Mouse (Mus musculus) heart, adult 8-10 months (tissue): ENCODE data around the gene Klkb1. TPM values are rescaled to one million over a fixed set of nuclear protein-coding genes. Genes with fewer than 3 reads are reported as not detected.

Experiments used
- DNase-seq: peaks from one replicate; pipeline ENCODE4 v3.0.0; 2022; ENCODE audit warnings: low spot score
- total RNA-seq, 4 experiments: library from RNA; stranded (reverse); gene quantifications; 2 replicates each; pipeline ENCODE4 v1.2.4; 2022

Gene Klkb1
- total RNA-seq, 4 experiments from 2014 or later, result not detected

DNA sequence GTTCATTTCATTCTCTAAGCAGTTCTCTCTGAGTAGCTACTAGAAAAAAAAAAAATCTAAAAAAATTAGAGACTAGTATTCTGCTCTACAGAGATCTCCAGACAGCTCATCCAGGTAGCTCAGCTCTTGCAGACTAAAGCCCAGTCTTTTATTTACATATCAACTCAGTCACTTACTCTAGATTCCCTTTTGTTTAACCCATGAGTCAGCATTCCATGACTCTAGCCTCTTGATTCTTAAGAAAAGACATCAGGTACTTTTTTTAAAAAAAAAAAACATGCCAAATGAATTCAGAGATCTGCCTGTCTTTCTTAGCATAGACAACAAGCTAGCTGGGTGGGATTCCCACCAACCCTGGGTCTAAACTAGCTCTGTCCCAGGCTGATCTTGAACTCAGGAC is 26.2 kb downstream of the Klkb1 start:
- DNase-seq, result no peak

DNA sequence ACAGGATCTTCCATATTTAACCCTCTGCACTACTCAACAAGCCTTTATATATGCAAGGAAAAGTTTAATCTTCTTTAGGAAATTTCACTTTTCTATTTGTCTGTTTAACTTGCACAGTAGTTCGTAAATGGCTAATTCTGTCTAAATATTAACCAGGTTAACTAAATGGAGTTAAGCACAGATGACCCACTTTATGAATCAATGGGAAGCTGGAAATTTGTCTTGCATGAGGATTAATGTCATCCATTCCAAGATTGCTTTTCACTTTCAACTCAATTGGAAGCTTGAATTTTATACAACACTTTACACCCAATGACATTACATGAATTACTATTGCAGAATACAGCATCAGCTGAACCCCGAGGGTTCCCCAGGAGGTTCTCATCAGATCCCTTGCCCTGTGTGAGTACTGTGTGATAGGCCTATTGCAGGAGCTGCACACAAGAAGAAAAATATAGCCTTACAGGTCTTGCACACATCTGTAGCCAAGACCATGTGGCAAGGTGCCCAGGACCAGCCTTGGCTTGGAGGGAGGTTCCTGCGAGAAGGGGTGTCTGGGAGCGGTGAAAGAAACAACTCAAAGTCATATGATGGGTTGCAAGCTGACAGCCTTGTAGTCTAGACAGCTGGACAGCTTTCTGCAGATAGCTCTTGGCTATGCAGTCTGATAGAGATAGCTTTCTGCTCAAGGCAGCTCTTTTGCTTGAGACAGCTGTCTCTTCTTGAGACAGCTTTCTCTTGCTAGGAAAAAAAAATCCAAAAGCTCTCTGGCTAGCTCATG is 26.9 kb downstream of the Klkb1 start:
- DNase-seq, result peak; percentile 26

DNA sequence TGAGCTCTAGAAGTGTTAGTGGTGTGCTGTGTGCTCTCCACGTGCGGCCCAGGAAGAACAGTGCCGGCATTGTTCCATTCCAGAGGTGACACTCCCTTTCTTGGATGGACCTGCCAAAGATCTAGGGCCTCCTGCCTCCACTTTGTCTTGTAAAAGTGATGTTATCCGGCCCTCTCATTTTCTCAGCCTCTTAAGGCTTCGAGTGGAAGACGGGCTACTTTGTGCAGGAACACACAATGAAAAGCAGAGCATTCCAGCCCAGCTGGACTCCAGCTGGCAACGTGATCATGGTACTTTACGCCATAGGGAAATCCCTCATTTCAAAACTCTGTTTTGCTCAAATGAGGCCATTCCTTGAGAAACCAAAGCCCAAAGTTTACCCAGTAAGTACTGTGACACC is 27.7 kb downstream of the Klkb1 start:
- DNase-seq, result peak; percentile 9

DNA sequence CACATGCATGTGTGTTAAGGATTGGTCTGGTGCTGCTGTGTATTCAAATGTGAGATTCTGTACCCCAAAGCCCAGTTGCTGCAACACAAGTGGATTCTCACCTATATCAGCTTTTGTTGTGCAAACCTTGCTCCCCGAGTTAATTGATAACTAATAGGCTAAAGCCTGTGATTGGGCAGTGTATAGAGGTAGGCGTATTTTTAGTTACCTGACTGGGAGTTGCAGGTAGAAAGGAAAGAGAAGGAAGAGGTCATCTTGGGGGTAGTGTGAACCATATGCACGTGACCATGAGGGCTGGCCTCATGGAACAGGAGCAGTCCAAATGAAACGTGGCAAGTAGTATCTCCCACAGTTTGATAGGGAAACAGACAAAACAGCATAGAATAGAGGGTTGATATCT is 29.7 kb downstream of the Klkb1 start:
- DNase-seq, result no peak

DNA sequence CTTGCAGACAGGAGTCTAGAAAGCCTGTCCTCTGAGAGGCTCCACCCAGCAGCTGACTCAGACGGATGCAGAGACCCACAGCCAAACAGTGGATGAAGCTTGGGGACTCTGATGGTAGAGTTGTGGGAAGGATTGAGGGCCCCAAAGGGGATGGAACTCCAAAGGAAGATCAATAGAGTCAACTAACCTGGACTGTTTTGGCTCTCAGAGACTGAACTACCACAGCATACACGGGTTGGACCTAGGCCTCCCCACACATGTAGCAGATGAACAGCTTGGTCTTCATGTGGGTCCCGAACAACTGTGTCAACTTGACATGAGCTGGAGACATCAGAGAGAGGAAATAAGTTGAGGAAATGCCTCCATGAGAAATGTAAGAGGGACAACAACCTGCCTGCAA is 31.8 kb downstream of the Klkb1 start:
- no peak for DNase-seq

DNA sequence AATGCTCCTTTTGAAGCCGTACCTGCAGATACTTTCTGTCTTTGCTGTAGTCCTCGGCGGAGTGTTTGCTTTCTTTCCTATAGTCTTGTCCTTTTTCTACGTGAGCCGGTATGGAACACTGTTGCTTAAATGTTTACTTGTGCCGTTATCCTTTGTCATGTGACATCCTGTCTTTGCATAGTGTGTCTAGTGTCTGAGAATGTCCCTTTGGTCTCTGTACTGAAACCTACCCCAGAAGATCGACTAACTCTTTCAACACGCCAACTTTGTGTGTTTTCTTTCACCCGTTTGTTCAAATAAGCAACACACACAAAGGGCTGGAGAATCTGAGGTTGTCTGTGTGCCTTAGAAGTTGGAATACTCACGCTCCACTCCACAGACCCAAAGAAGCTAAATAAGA is 32.7 kb downstream of the Klkb1 start, which contains the start of gene F11:
Gene F11 (minus strand): TSS at position 112 of the 400 bp plus-strand sequence.
- no peak for DNase-seq

DNA sequence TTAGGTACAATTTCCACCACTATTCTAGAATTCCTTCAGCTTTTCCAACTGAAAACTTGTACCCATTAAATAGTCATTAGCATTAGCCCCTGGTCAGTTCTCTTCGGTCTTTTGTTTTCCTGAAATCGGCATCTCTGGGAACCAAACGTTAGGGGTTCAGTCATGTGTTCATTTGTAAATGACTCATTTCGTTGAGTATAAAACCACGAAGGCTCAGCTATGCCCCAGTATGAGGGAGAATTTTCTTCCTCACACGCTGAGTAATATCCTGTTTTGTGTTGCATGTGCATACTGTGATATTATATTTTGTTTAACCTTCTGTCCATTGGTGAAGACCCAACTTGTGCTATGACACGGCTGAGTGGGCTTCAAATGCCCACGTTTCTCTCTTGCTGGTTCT is 36.2 kb downstream of the Klkb1 start:
- DNase-seq, result no peak

DNA sequence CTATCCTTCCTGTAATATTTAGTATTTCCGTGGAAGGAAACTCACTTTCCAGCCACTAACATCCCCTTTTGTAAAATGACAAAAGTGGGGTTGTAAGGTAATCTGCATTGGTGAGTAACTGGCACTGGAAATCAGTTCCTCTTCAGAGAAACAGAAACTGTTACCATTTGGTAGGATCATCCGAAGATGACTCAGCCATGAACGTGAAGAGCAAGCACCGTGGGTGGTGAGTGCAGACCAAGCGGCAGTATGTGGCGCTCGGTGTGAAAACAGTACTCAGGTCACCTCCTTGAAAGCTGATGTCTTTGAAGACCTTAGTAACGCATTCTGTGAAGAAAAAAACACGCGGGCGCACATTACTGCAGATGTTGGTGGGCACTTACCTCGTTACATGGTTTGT is 39.6 kb downstream of the Klkb1 start:
- no peak for DNase-seq

DNA sequence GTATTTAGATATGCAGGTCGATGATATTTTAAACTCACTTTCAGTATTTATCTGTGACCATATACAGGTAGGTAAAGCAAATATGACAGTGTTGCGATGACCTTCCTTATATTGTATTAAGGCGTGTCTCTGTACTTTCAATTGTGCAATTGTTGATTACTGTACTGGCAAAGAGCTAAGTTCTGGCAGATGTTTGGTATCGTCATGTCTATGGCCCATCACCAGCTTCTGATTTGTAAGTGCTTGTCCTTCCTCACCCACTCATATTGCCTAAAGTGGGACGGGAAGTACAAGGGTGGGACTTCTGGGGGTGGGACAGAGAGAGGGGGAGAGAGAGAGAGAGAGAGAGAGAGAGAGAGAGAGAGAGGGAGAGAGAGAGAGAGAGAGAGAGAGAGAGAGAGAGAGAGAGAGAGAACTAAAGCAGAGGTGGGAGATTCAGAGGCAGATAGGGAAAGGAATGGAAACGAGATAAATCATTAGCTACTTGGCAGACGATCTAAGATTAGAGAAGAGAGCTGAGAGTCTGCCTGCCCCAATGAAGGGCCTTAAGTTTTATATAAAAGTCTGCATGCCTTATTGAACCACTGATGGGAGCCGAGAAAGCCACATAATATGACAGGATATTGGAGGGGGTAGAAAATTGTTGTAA is 40.3 kb downstream of the Klkb1 start:
- no peak for DNase-seq

DNA sequence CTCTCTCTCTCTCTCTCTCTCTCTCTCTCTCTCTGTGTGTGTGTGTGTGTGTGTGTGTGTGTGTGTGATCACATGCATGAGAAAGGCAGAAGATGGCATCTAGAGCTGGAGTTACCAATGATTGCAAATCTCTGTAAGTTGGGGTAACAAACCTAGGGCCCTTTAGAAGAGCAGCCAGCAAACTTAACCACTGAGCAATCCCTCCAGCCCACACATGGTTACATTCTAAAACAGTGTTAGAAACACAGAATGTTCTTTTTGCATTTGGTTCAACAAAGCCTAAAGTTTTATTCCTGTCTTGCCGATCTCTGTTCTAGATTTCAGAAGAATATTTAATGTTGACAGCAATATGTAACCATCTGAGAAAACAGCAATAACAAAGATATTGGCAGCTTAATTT is 41.1 kb downstream of the Klkb1 start:
- no peak for DNase-seq

DNA sequence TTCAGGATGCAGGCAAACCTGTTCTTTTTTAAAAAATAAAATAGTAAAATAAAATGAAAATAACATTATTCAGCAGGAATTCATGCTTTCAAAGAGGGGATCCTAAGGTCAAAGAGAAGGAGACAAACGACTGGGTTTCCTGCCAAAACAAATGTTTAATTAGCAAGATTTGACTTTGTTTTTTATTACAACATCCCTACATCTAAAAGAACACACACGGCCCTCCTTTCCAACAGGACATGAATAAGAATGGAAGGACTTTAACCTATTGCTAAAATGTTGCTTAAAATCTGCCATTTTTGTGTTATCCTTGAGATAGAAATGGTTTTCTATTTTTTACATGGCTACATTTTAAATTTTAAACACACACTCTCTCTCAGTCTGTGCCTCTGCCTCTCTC is 41.5 kb downstream of the Klkb1 start:
- no peak for DNase-seq

DNA sequence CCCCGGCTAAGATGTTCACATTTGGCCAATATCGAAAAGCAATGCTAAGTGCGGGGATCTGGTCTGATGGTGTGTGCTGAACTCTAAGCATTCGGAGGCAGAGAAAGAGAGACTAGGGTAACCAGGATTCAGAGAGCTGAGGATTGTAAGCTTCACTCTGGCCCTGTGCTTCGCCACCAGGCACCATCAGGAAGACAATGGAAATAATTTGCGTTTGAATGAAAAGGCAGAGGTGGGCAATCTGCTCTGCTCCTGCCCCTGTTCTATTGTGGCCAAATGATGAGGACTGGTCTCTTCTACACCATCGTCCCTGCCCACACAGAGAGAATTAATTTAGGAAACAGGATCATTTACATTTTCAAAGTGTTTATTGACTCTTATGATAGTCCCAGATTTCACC is 48.4 kb downstream of the Klkb1 start:
- DNase-seq, result no peak

DNA sequence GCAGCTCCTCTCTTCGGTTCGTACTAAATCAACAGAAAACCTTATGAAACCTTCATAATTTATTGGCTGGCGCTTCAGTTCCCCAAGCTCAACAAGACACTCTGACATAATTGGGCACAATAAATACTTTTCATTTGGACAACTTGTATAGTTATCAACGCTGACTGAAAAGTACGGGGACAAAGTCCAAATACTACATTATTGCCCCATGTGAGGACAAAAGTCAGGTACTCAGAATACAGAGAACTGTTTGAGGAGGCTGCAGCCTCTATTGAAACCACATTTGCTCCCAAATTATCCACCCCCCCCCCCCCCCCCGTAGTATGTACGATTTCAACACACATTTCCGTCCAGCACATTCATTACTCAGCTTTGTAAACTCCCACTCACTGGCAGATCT is 55.3 kb downstream of the Klkb1 start:
- DNase-seq, result no peak

DNA sequence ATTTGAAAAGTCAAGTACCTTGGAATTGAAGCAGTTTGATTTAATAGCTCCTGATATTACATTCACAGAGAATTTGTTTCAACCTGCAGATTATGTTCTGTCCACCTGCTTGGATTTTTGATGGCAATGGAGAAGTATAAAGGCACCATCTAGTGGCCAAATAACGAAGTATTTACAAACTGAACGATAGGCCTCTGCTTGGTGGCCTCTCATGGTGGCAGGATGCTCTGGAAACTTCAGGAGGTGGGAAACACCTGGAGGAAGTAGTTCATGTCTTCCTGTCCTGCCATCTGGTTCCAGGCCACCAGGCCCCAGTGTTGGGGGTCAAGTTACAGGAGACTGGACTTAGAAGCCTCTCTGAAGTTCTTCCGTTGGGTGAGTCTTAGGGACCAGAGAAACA is 56.4 kb downstream of the Klkb1 start:
- DNase-seq, result peak; percentile 13

DNA sequence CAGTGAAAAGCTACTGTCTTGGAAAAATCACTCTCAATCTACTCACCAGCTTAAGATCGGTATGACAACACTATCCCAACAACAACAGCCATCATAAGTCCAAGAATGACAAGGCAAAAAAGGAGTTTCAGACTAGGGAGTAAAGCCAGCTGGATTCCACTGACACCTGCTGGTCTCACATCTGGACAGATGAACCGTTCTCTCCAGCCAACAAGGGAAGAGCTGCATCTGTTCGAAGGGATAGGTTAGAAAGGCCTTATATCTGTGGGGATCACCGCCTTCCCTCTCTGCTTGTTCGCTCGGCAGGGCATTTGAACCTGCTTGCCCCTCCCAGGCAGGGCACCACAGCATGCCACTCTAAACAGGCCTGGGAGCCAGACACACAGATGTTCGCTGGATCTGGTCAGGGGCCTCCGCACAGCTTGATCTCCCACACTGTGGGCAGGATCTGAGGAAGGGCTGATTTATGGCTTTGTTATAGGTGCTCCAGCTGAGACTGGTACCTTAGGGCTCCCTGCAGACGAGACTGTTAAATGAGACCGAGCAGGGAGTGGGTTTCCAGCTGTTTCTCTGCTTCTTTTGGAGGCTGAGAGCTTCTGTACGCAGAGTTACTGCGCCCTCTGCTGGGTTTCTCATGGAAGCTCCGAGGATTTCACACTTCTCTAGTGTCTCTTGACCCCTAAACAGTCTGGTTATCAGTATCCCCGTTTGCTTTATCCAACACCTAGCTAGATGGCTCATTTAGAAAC is 58.3 kb downstream of the Klkb1 start:
- DNase-seq, result peak; percentile 6

DNA sequence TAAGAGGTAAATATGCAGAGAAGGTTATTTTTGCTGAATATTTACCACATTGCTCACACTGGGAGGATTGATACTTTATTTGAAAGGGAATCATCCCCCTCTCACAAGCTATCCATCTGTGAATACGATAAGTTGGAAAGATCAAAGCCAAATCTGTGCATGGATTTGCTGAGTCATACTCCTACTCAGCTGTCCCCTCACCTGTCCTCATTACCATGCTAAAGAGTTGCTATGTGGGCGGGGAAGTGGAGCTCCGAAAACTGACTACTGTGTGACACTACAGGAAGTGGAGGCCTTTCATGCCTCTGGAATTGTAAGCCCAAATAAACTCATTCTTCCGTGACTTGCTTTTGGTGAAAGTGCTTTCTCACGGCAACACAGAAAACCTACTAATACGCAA is 59.4 kb downstream of the Klkb1 start:
- DNase-seq, result no peak

DNA sequence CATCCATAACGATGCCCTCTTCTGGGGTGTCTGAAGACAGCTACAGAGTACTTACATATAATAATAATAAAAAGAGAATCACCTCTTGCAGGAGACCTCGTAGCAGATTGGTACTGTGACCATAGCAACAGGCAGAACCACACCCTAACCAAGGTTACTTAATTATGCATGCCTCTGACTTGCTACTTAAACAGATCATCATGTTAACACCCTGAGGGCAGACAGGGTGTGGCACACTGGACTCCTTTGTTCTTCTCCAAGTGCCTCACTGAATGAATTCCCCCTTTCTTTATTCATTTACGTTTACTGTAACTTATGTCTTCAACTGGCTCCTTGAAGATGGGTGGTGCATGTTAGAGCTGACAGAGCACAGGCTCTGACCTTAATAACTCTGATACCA is 61.4 kb downstream of the Klkb1 start:
- DNase-seq, result no peak

Other genes with a start within 250 kb of the Klkb1 start
- gene Mtnr1a, start 225.7 kb downstream of the Klkb1 start, total RNA-seq, result not detected
- gene F11, start 32.8 kb downstream of the Klkb1 start, total RNA-seq, result not detected
- gene Gm45753, start 13.6 kb upstream of the Klkb1 start, total RNA-seq, result not detected
- gene Cyp4v3, start 38.4 kb upstream of the Klkb1 start, total RNA-seq, result 1 to 10 TPM; 1.8 to 2.5 (median 2.2) TPM
- 1 to 10 TPM; 4.7 to 5.3 (median 5.0) TPM for gene Fam149a, start 87.4 kb upstream of the Klkb1 start, total RNA-seq
- 1 to 10 TPM; 4.8 to 6.7 (median 5.3) TPM for gene Tlr3, start 116.2 kb upstream of the Klkb1 start, total RNA-seq
- 100 to 1,000 TPM; 587 to 749 (median 714) TPM for gene Sorbs2, start 212.9 kb upstream of the Klkb1 start, total RNA-seq